Mouse (Mus musculus) megakaryocyte progenitor cell, adult 5-6 weeks (primary cell): ENCODE data around the gene Sorbs1. TPM values are rescaled to one million over a fixed set of nuclear protein-coding genes. Genes with fewer than 3 reads are reported as not detected.

Experiments
- ATAC-seq: replicated peaks from 2 replicates; pipeline ENCODE4 v1.8.0; 2016; ENCODE audit warnings: mild to moderate bottlenecking, moderate TSS enrichment, inconsistent platforms; ENCODE audit not compliant: poor library complexity
- total RNA-seq, 2 experiments: library from RNA; stranded (forward) in 1 of 2; stranded (reverse) in 1 of 2; fragments of 157-497, 149-512 nt in 1 of 2; fragments of 200-1000 nt in 1 of 2; gene quantifications; 2 replicates each; pipeline versions ENCODE4 v1.2.3 to v1.2.4; 2015 to 2017

Sorbs1 gene
- total RNA-seq, 2 experiments from 2014 or later, result 0.42 to 3.3 TPM

DNA sequence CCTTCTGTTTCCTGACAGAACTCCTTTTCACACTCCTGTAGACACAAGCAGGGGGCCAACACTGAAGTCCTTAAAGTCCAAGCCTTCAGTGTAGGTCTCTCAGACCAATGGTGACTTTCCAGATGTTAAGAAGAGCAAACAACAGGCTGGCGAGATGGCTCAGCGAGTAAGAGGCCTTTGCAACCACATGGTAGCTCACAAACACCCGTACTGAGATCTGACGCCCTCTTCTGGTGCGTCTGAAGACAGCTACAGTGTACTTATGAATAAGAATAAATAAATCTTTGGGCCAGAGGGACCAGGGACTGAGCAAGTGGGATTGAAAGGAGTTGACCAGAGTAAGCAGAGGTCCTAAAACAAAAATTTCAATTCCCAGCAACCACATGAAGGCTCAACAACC is 129.6 kb downstream of the Sorbs1 start:
- ATAC-seq, result no peak

DNA sequence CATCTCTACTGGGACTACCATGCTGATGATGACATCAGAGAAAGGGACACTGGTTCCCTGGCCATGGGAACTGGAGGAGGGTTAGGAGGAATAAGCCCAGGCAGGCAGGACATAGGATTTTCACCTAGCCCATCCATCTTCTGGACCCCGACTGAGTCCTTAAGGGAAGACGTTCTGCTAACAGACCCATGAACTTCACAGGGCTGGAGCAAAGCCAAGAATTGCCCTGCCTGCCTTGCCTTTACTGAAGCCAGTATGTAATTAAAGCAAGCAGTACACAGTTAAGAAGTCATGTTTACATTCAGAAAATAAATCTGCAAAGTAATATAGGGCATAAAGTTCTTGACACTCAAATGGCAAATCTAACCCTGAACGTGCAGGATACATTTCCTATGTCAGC is 132.9 kb downstream of the Sorbs1 start:
- no peak for ATAC-seq

DNA sequence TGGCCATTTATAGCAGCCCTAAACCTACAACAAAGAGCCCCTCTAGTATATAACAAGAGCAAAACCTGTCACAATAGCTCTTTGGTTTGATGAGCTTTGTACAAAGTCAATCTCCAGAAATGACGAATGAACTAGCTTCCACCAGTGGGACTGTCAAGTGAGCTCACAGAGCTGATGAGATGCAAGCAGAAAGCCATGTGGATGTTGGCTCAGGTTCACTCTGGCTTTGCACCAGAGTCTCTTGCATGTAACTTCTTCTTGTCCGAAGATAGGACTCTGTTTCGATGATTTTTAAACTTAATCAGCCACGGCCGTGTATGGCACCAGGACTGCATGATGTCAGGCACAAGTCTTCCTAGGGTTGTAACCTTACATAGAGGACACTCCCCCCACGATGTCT is 133.6 kb downstream of the Sorbs1 start:
- ATAC-seq, result no peak

DNA sequence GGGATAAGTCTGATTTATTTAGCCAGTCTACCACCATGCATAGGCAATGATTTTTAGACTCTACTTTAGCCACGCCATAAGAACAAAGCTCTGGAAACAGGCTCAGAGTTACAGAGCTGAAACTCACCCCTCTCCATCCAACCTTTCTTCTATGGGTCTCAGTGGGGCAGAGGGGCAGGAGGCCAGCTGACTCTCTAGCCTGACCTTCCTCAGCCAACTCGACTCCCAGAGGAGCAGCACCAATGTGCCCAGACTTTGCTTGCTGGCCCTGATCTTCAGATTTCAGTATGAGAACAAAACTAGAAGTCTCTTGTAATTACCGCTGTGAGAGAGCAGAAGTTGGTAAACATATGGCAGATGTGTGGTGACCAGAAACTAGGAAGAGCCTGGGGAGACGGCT is 134.5 kb downstream of the Sorbs1 start:
- no peak for ATAC-seq

DNA sequence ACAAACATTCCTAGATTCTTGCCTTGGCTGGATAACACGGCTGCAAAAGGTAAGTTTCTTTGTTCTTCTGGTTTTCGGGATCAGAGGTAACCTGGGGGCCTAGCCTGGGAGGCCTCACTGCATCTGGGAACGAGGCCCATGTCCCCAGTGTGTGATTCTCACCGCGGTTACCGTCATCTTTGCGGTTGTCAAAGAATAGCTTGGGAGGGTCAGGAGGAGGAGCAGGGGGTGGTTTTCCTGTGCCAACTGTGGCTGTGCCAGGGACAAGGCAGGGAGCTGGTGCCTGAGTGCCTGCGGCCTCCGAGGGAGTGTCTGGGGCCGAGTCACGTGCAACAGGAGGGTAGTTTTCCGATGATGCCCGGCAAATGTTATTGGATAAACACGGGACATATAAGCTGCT is 135.9 kb downstream of the Sorbs1 start:
- no peak for ATAC-seq

DNA sequence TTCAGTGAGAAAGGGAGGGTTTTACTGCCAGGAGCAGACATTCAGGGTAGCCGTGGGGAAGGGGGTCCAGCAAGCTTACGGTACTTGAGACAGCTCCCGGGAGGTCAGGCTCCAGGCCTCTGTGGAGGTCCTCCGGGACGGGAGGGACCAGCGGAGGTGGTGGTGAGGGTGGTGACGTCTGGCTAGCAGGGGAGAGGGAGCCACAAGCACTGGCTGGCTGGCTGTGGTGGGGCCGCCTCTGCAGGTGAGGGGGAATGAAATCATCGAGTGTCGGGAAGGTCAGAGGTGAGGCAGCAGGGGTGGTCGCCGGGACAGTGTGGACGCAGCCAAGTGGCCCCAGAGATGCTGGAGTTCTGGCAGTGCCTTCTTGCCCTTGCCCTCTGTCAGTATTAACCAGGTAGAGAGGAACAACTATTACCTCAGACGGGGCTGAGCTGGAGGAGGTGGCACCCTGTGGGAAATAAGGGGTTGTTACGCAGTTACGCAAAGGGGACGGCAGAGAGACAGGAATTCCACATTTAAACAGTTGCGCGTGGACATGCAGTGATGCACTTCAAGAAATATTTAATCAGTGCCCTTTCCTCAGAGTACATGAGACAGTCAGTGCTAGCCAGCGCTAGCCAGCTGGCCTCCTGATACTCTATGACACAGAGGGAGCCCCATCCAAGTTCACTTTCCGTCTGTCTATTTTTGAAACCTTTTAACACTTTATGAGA is 136.9 kb downstream of the Sorbs1 start:
- no peak for ATAC-seq

DNA sequence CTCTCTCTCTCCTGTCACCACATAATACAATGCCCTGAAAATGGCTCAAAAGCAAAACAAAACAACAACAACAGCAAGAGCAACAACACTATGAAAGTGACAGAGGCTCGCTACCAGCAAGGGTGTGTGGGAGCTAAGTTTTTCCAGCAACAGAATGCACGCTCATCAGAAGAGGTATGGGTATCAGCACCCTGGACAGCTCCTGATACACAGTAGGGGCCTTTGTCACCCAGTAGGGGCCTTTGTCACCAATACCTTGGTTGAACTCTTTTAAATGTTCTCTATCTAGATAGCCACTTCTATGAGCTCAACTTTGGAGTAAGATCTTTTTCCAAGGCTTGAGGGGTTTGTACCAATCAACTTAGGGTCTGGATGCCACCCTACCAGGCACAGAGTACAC is 138.9 kb downstream of the Sorbs1 start:
- no peak for ATAC-seq

DNA sequence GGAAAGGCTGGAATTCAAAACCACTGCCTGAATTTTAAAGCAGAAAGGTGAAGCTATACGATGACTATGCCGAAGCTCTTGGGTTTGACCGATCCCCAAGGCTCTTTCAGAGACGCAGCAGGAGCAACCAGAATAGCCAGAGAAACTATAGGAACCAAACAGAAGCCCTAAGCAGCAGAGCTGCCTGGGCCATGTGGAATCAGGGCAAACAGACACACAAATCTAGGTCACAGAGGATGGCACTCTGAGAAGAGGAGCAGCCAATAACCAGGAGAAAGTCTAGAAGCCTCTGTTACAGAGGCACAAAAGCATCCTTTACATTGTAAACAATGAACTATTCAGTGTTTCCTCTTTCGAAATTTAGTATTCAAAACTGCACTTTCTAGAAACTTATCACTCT is 140.9 kb downstream of the Sorbs1 start:
- no peak for ATAC-seq

DNA sequence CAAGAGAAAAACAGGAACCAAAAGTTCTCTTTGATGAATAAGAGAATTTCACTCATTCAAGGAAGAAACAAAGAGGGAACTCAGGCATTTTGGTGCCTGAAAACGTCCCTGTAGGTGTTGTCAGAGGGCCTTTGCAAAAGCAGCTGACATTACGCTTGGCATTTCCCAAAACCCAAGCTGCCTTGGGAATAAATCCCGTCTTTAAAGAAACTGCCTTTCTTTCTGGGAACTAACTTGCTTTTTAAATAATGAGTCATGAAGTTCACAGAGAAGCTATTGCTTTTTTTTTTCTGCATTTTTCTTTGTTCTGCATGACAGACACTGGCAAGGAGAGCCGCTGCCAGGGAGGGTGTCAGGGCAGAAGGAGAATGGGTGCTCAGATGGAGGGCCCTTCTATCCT is 141.7 kb downstream of the Sorbs1 start:
- no peak for ATAC-seq

DNA sequence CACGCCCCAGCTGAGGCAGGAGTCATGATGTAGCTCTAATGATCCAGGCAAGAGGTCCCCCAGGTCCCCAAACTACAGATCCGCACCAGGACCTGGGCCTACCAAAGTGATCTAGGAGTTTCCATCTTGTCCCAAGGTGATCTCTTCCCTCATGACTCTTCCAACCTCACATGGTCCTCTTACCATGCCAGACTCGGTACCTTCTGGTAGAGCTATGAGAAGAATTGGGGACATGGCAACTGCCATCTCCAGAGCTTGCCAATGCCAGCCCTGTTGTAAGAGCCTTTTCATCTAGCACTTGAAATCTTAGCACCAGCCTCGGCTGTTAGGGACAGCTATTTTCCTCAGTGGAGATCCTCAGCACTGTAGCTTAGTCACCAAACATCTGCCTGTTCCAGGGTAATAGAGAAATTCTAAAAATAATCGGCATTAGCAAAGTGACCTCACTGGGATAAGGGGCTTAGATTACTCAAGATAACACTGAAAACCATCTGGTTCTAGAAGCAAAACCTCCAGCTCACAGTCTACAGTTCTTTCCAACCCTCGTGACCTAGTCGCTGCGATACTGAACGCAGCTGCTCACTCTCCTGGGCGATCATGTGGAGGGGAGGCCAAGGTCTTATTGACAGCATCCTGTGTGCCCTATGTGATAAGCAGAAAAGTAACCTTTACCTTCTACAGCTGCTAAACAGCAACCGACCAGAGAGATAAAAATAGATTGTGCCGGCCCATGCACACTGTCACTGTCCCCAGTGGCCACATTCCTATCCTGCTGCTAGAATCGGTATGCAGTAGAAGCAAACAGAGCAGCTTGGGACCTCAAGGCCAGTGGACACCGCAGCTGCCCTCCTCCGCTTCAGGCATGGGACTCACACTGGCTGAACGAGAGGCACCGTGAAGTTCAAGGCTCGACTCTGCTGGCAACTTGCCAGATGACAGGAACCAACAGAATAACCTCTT is 143.4 kb downstream of the Sorbs1 start:
- peak; percentile 58 for ATAC-seq

DNA sequence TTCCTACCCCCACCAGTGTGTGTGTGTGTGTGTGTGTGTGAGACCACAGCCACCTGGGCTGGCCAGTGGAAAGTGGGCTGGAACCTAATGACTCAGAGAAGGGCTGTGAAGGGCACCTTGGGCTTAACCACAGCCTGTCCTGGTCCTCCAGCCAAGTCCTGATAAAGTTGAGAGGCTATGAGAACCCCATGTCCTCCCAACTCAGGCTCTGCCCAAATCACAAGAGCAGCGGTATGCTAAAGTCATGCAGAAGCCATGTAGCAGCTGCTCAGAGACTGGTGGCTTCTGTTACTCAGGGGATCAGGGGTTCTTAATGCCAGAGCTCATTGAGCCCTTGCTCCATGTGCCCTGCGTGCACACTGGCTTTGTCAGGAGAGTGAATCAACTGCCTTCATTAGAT is 145.1 kb downstream of the Sorbs1 start:
- ATAC-seq, result no peak

DNA sequence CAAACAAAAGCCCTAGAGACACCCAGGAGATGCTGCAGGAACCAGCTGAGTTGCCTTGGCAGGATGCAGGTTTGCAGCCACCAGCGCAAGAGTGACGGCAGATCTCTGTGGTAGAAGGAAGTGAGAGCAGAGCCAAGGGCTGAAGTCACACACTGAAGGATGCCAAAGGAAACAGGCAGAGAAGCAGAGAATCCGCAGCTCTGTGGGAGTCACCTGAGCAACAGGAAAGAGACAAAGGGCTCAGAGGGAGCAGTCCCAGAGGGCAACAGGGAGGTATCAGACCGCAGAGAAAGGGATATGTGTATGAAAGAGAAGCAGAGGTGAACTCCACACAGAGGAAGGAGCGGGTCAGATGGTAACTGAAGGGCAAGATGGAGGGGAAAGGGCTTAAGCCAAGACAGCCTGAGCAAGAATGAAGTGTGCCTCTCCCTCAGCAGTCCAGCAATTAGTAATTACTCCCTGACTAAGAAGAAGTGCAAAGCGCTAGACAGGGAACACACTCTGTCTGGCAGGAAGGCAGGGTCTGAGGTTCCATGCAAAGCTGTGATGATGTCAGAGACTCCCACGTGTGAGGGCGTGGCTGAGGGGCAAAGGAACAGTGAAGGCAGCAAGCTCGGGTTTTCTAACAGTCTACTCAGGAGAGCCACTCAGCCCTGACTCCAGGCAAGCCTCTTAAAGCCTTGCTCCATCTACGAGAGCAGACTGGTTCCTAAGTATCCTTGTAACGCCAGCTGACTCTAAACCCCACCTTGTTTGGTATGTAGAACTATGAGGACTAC is 147.2 kb downstream of the Sorbs1 start:
- ATAC-seq, result peak; percentile 70

DNA sequence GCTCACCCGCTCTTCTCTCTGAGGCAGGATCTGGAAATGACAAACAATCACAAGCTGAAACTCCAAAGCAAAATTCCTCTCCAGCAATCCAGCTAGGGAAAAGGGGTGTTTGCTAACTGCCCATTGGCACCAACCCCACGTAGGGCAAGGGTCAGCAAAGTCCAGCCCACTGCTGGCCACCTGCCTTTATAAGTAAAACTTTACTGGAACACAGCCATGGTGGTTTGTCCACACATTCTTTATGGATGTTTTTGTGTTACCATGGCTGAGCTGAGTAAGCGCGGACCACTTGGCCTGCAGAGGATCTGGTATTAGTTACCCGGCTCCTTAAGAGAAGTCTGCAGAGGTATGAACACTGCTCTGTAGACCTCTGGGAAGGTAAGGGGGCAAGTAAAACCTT is 148.4 kb downstream of the Sorbs1 start:
- no peak for ATAC-seq

DNA sequence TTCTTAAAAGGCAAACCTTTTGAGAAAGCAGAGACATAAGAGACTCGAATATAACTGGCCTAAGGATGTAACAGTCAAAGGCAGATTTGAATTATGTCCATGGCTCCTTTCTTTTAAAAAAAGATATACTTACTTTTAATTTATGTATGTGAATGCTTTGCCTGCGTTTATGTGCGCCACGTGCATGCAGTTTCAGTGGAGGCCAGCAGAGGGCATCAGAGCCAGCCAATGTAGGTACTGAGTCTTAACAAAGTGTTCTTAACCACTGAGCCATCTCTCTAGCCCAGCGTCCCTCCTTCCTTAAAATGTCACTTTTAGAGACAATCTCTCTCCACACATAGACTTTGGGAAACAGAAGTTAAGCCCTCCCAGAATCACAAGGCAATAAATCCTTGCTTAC is 150.1 kb downstream of the Sorbs1 start:
- no peak for ATAC-seq

DNA sequence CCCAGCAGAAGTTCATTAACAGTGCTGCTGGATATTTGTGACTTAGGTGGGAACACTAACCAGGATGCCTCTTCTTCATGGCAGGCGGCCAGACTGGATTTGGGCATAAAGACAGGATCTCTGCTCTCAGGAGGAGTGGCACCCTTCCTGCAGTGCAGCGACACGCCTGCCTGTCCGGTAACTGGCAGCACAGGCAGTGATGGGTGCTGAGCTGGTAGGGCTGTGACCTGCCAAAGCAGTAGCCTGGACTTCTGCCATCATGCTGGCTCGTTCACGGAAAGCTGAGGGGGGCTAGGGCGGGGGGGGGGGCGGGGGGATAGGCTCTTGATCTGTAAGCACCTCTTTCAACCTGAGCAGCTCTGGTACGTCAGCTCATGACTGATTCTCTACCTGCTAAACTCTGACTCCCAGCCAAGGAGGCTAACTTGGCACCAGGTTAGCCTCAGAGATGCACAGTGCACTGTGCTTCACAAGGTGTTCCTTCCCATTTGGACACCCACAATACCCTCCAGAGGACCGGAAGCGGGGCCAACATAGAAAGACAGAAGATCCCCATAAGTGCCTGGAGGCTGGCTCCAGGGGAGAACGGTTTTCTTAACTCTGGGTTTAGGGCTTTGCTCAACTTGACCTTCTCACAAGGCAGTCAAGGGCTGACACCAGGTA is 151.2 kb downstream of the Sorbs1 start:
- no peak for ATAC-seq

DNA sequence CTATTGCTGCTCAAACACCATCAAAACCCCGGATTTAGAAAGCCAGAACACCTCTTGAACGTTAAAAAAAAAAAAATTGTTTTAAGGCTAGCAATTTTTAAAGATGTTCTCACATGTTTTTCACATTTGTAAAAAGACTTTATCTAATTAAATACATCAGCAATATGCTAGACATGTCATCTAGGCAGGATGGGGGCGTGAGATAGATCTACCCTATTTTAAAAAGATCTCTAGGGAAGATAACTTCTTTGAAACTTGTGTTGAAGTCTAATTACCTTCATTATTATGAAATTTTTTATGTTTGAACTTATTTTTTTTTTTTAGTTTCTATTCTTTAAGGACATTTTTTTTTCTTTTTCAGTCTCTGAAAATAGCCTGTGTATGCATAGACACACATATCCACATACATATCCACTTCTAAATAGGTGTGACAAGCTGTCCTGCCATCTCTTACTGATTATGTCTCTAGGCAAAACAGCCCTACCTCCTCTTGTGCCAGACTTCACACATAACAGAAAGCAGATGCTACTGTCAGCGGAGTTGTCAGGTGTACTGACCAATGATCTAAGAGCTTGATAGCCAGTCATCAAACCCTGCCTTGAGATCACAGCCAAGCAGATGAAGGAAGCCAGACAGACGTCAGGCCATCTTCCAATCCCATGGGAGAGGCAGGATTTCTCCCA is 153.7 kb downstream of the Sorbs1 start:
- ATAC-seq, result no peak

DNA sequence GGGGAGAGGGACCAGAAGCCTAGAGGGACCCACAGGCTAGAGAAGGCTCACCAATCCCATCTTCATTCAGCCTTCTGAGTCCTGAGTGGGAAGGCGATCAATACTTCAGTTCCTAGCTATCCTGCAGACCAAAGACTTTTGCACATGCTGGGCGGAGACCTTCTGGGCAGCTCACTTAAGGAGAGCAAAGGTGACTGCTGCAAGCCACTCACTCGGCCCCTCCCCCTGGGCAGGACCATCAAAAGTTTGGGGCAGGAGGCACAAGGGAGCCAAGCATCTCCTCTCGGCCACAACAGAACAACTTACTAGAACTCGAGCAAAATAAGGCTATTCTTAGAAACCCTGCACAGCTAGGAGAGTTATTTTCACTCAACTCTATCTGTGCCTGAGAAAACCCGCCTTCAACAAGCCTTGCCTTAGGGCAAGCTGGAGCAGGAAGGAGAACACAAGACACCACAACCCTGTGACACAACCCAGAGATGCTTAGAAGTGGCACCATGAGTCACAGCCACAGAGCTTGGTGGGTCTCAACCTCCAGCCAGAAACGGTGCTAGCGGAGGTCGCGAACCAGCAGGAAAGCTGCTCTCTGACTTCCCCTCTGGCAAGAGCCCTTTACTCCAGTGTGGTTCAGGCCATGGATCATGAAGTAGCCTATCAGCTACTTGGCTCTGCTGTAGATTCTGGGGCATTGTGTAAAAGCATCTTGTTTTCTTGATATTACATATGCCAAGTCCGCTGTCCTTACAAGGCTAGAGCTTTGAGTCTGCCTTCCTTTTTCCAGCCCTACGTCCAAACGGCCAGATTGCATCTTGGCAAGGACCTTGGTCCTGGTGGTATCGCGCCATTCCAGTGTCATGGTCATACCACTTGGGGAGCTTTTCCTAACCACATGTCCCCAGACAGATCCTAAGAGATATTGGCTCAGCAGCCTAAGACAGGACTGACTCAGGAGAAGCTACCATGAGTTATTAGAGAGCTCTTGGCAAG is 156.8 kb downstream of the Sorbs1 start:
- ATAC-seq, result no peak

DNA sequence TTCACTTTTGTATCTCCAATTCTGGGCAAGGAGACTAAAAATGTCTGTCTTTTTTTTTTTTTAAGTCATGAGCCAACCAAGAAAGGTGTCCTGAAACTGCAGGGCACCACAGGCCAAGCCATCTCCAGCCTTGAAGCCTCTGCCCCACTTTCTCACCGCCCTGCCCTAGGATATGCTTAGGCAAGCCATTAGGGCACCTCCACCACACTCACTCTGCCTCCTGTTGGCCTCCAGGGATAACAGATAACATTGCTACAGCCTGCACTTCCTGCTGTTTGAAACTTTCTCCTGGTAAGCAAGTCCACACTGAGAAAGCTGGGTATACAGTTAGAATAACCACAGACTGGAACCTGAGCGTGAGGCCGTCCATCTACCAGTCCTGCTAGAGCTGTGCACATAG is 158.5 kb downstream of the Sorbs1 start:
- no peak for ATAC-seq

DNA sequence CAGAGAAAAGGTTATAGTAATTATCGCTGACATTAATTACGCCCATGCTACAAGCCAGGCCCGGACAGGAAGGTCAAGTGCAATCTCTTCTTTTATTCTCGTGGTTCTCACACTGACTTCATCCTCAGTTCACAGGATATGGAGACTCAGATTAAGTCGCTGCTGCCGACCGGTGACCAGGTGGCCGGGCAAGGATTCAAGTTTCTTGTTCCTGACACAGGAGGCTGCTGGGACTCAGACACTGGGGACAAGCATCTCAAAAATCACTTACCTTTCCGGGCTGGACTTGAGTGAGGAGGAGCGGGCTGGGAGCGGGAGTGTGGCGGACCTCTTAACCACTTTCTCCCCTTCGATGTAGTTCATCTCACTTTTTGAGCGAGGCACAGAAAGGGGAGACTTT is 161.6 kb downstream of the Sorbs1 start:
- ATAC-seq, result no peak
